Mouse (Mus musculus): ENCODE results near the gene A930004D18Rik. TPM values are rescaled to one million over a fixed set of nuclear protein-coding genes. Genes with fewer than 3 reads are reported as not detected.

Gene A930004D18Rik
- total RNA-seq, 2 experiments from 2014 or later = 0.22 TPM; not detected in 1

- no peak for ATAC-seq (ENCODE audit: poor library complexity, severe bottlenecking)
Measured at GRCm38 (mm10) chr2:18038141-18038752, 710 bp upstream of the A930004D18Rik start.

DNA sequence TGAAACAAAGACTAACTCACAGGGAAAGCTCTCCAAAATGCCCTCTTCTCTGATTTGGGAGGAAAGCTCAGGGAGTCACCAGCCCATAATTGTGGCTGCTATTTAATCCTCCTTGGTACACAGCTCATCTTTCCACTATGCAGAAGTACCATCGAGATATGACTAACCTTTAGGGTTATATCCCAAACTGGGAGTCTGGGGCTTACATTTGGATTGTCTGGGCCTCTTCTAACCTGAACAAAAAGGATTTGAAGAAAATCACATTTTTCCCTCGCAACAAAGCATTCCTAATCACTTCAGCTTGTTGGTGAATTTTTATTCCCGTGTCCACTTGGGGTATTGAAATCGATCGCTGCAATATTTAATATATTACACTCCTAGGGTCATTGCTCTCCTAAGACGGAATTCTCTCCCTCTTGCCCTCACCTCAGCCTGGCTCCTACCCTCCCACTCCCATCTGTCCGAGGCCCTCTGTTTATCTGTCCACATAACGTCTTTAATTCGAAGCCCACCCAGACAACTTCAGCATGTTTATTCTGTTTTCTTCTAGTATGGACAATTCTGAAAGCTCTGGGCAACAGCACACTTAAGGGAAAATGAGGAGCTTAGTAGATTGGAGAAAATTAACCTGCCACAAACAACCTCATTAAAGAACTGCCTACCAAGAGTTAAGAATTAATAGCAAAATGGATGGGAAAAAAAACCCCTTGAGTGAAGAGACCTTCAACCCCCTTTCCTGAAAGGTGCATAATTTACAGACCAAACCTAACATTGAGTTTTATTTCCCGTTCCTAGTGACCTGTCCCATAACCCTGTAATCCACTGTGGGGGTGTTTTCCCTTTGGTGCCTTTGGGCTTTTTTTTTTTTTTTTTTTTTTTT is 2.9 kb downstream of the A930004D18Rik start:
- ATAC-seq (ENCODE audit: poor library complexity, severe bottlenecking) = no peak

- no peak for ATAC-seq (ENCODE audit: poor library complexity, severe bottlenecking)
Measured at GRCm38 (mm10) chr2:18033166-18034108, 4.1 kb downstream of the A930004D18Rik start.

- ATAC-seq (ENCODE audit: poor library complexity, severe bottlenecking) = no peak
Measured at GRCm38 (mm10) chr2:18032538-18032895, 5.0 kb downstream of the A930004D18Rik start.

GRCm38 (mm10) chr2:18031831-18032537 is 5.6 kb downstream of the A930004D18Rik start:
- no peak for ATAC-seq (ENCODE audit: poor library complexity, severe bottlenecking)

DNA sequence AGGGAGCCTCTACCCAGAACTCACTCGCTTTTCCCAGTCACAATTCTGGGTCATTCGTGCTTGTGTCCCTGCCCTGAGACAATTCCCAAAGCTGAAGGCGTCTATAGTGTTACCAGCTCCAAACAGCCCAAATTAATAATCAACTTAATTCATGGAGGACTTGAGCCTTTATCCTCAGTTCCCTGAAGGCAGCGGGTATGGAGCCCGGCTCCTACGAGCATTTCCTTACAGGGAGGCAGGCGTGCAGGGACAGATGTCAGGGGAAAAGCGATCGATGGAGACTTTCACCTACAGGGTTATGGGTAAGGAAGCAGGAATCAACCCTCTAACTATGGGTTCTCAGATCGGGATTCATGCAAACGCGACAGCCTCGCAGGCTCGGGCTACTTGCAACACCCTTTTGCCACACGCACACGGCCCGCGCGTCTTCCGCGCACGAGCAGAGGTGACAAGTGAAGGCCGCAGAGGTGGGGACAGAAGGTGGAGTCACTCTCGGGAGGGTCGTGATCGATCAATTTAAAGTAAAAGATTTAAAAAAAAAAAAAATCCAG is 6.2 kb downstream of the A930004D18Rik start:
- ATAC-seq (ENCODE audit: poor library complexity, severe bottlenecking) = no peak

DNA sequence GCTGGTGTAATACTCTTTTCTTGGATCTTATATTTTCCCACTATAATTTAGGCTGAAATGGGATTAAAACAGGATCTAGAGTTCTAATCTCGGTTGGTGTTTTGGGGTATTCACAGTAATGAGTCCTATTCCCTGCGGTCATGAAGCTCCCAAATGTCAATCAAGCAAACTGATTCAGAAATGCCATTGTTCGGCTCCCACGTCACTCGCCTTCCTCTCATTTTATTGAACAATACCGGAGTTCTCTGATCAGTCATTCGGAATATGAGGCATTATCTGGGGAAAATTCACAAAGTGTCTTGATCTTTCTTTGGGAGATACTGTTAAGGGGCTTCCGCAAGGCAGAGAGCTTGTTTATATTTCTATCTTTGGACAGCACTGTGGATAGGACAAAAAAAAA is 7.0 kb downstream of the A930004D18Rik start:
- ATAC-seq (ENCODE audit: poor library complexity, severe bottlenecking) = no peak

DNA sequence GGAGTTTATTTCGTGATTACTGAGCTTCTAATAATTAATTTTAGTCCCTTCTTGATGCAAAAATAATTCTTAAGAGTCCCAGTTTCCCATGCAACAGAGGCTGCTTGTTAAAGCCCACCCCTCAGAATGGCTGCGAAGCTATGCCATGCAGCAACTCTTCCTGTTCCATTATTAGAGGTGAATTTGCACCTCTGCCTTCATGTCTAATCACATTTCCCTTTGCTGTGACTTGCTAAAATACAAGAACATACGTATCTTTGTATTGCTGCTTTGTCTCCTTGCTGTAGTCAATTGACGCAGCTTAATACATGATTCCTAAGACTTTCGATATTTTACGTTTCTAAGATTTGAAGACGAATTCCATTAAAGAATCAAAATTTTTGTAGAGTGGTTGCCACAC is 7.9 kb downstream of the A930004D18Rik start:
- no peak for ATAC-seq (ENCODE audit: poor library complexity, severe bottlenecking)

GRCm38 (mm10) chr2:18028140-18029021 is 9.2 kb downstream of the A930004D18Rik start:
- ATAC-seq (ENCODE audit: poor library complexity, severe bottlenecking) = peak; percentile 34

GRCm38 (mm10) chr2:18027448-18028139 is 9.9 kb downstream of the A930004D18Rik start:
- peak; percentile 87 for ATAC-seq (ENCODE audit: poor library complexity, severe bottlenecking)

DNA sequence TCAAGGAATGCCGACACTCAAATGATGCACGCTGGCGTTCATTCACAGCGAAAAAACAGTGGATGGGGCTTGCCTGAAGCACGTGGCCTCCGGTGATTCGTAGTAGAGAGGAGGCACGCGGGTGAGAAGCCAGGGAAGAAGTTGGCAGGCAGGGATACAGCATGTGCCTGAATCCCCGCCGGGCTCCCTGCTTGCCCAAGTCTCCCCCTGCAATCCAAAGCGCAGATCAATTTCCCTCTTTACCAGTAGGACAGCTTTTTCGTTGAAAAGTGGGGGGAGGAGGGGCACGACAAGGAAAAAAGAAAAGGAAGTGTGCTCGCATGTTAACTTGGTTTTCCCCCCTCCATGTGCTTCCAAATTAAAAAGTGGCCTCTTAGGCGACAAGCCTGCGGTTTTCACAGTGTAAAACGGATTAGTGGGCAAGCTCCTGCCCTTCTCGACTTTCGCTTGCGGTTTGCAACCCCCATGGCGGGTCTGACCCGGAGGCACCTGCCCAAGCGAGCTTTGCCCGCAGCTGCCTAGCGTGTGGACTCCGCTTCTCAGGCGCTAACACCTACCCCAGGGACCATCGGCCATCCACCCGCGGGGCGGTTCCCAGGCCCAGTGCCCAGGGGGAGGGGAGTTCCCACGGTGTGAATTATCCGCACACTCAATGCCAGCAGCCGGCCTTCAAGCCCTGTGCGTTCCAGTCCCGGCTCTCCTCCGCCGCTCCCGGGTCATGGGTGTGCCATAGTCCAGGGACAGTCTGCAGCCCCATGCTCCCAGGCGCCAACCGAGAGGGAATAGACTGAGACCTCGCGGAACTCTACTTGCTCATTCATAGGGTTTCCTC is 11.2 kb downstream of the A930004D18Rik start:
- peak; percentile 6; the same call in 1 of the 2 replicates for ATAC-seq (ENCODE audit: poor library complexity, severe bottlenecking)

GRCm38 (mm10) chr2:18025781-18026115 is 11.8 kb downstream of the A930004D18Rik start:
- ATAC-seq (ENCODE audit: poor library complexity, severe bottlenecking) = no peak

DNA sequence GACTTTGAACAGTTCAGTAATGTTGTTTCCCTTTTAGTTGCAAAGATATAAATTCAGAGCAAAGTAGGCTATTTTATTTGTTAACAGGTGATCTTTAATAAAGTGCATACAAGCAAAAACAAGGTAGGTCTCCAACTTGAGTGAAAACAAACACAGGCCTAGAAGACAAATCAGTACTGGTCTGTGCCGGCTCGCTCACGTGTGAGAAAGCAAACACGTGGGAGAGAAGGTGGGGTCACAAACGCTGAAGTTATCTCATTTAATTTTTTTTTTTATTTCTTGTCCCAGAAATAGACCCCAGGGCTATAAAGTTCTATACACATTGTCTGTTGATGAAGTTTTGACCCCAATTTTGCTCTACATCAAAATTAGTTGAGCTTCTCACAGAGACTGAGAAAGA is 12.4 kb downstream of the A930004D18Rik start:
- no peak for ATAC-seq (ENCODE audit: poor library complexity, severe bottlenecking)

DNA sequence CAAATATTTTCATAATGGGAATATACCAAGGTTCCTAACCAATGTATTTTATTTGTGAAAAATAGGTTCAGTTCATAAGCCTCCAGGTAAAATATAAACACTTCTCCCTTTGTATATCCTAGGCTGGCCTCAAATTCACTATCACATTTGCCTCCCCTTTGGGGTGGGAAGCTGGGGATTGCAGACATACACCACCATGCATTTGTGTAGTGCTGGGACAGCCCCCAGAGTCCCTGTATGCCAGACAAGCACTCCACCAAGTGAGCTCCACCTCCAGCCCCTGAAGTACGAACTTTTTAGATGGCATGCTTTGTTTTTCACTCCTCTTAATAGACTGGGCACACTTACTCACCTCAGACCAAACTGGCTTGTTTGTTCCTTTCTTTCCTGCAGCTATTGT is 14.7 kb downstream of the A930004D18Rik start:
- no peak for ATAC-seq (ENCODE audit: poor library complexity, severe bottlenecking)

GRCm38 (mm10) chr2:18019122-18019521 is 18.4 kb downstream of the A930004D18Rik start:
- no peak for ATAC-seq (ENCODE audit: poor library complexity, severe bottlenecking)

DNA sequence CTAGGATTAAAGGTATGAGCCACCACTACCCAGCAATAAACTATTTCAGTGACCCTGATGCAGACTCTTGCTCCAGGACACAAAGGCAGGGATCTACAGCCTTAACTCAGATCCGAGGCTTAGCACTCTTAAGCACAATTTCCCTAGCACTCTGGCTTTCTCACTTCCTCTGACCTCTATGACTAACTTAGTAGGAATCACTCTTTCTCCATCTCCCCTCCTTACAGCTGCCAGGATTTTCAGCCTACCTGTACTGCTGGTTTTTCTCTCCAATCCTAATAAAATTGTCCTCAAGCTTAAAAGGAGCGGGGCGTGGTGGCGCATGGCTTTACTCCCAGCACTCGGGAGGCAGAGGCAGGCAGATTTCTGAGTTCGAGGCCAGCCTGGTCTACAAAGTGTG is 20.2 kb downstream of the A930004D18Rik start:
- ATAC-seq (ENCODE audit: poor library complexity, severe bottlenecking) = no peak

GRCm38 (mm10) chr2:18016639-18017038 is 20.9 kb downstream of the A930004D18Rik start:
- ATAC-seq (ENCODE audit: poor library complexity, severe bottlenecking) = no peak

- no peak for ATAC-seq (ENCODE audit: poor library complexity, severe bottlenecking)
Measured at GRCm38 (mm10) chr2:18015581-18015980, 22.0 kb downstream of the A930004D18Rik start.
